Mouse (Mus musculus): ENCODE measurements around the gene Gm10491. TPM values are rescaled to one million over a fixed set of nuclear protein-coding genes. Genes with fewer than 3 reads are reported as not detected.

Gene Gm10491
- polyA plus RNA-seq, 2 experiments, result not detected

DNA sequence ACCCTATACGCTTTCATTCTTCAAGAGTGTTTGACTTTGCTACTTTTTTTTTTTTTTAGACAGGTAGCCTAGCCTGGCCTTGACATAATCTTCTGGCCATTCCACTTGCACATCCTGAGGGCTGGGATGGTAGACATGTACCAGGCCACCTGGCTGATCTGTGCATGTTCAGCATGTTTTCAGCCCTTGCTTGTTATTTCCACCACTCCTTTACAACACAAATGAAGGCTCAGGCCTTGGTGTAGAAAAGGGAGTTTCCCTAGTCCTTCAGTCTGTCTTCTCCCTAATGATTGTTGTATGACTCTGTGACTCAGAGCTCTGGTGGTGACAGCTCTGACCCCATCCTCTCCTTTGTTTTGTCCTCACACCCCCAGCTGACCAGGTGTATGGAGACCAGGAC lies 40.5 kb downstream of the Gm10491 start:
- Histone ChIP-seq H3K9me3 (ENCODE audit: control insufficient read depth, low read length) (no peaks in the 10 kb centered on the region), H3K27me3 (ENCODE audit: control insufficient read depth, insufficient read depth, low read length) (no peaks in the 10 kb centered on the region), H3K4me2 (replicated peaks; ENCODE audit: low read depth, low read length, severe bottlenecking) (no peak overlapping the region), H3K27ac (replicated peaks; ENCODE audit: low read depth, low read length) (no peak overlapping the region), H3K4me1 (ENCODE audit: control insufficient read depth, insufficient read depth, low read length) (no peaks in the 10 kb centered on the region), H3K36me3 (ENCODE audit: control insufficient read depth, insufficient read depth, low read length) (no peaks in the 10 kb centered on the region), H3K9ac (ENCODE audit: low read depth, low read length, severe bottlenecking) (no peak overlapping the region), H3K4me3 (replicated peaks; ENCODE audit: low read length) (no peak overlapping the region)
- no peak for TF ChIP-seq POLR2A (IDR thresholded peaks at IDR 0.05; ENCODE audit: borderline replicate concordance, extremely low read depth, insufficient read depth, insufficient read length)
- WGBS, result 100% methylated on average over 1 of the region's 1 CpGs
- no peak for ATAC-seq (ENCODE audit: low FRiP score, low read depth)
- no peak for DNase-seq (ENCODE audit: low spot score)

DNA sequence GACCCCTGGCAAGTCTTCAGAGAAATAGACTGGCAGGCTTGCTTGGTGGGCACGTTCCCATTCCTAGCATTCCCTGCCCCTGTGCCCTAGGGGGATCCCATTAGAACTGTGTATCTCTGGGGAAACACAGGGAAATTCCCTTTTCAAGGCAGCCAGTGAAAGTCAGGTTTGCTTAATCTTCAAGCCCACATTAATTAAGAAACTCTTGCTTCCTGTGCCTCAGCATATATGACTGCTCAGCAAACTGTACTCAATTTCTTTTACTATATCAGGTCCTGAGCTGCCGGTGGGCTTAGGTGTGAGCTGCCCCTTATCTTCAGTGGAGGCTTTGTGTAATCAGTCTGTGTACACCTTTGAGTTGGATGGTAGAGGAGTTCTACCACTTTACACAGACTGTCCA lies 41.8 kb downstream of the Gm10491 start:
- Histone ChIP-seq H3K9ac (ENCODE audit: low read depth, low read length, severe bottlenecking) (no peak overlapping the region), H3K36me3 (ENCODE audit: control insufficient read depth, insufficient read depth, low read length) (no peaks in the 10 kb centered on the region), H3K27ac (replicated peaks; ENCODE audit: low read depth, low read length) (no peak overlapping the region), H3K27me3 (ENCODE audit: control insufficient read depth, insufficient read depth, low read length) (no peaks in the 10 kb centered on the region), H3K9me3 (ENCODE audit: control insufficient read depth, low read length) (no peaks in the 10 kb centered on the region), H3K4me3 (replicated peaks; ENCODE audit: low read length) (no peak overlapping the region), H3K4me2 (replicated peaks; ENCODE audit: low read depth, low read length, severe bottlenecking) (no peak overlapping the region), H3K4me1 (ENCODE audit: control insufficient read depth, insufficient read depth, low read length) (no peaks in the 10 kb centered on the region)
- WGBS, result 71% methylated on average over 2 of the region's 2 CpGs
- ATAC-seq (ENCODE audit: low FRiP score, low read depth) (no peak), DNase-seq (ENCODE audit: low spot score) (no peak)
- TF ChIP-seq POLR2A (IDR thresholded peaks at IDR 0.05; ENCODE audit: borderline replicate concordance, extremely low read depth, insufficient read depth, insufficient read length), result no peak

GRCm38 (mm10) chrX:7865343-7865742 lies 42.3 kb downstream of the Gm10491 start:
- no peak overlapping the region for H3K27ac ChIP-seq (replicated peaks; ENCODE audit: low read depth, low read length)
- H3K4me1 ChIP-seq (ENCODE audit: control insufficient read depth, insufficient read depth, low read length), result no peaks in the 10 kb centered on the region
- no peaks in the 10 kb centered on the region for H3K27me3 ChIP-seq (ENCODE audit: control insufficient read depth, insufficient read depth, low read length)
- H3K4me3 ChIP-seq (replicated peaks; ENCODE audit: low read length), result no peak overlapping the region
- no peak for TF ChIP-seq POLR2A (IDR thresholded peaks at IDR 0.05; ENCODE audit: borderline replicate concordance, extremely low read depth, insufficient read depth, insufficient read length)
- no peaks in the 10 kb centered on the region for H3K9me3 ChIP-seq (ENCODE audit: control insufficient read depth, low read length)
- H3K9ac ChIP-seq (ENCODE audit: low read depth, low read length, severe bottlenecking), result no peak overlapping the region
- no peak for DNase-seq (ENCODE audit: low spot score)
- H3K36me3 ChIP-seq (ENCODE audit: control insufficient read depth, insufficient read depth, low read length), result no peaks in the 10 kb centered on the region
- WGBS, result 77% methylated on average over 2 of the region's 2 CpGs
- H3K4me2 ChIP-seq (replicated peaks; ENCODE audit: low read depth, low read length, severe bottlenecking), result no peak overlapping the region
- no peak for ATAC-seq (ENCODE audit: low FRiP score, low read depth)

GRCm38 (mm10) chrX:7864551-7864950 lies 43.1 kb downstream of the Gm10491 start:
- no peaks in the 10 kb centered on the region for H3K9me3 ChIP-seq (ENCODE audit: control insufficient read depth, low read length)
- no peaks in the 10 kb centered on the region for H3K4me1 ChIP-seq (ENCODE audit: control insufficient read depth, insufficient read depth, low read length)
- WGBS, result 71% methylated on average over 3 of the region's 3 CpGs
- H3K4me3 ChIP-seq (replicated peaks; ENCODE audit: low read length), result no peak overlapping the region
- ATAC-seq (ENCODE audit: low FRiP score, low read depth) (no peak), DNase-seq (ENCODE audit: low spot score) (no peak)
- TF ChIP-seq POLR2A (IDR thresholded peaks at IDR 0.05; ENCODE audit: borderline replicate concordance, extremely low read depth, insufficient read depth, insufficient read length), result no peak
- H3K4me2 ChIP-seq (replicated peaks; ENCODE audit: low read depth, low read length, severe bottlenecking), result no peak overlapping the region
- no peak overlapping the region for H3K27ac ChIP-seq (replicated peaks; ENCODE audit: low read depth, low read length)
- H3K9ac ChIP-seq (ENCODE audit: low read depth, low read length, severe bottlenecking), result no peak overlapping the region
- H3K36me3 ChIP-seq (ENCODE audit: control insufficient read depth, insufficient read depth, low read length), result no peaks in the 10 kb centered on the region
- H3K27me3 ChIP-seq (ENCODE audit: control insufficient read depth, insufficient read depth, low read length), result no peaks in the 10 kb centered on the region

GRCm38 (mm10) chrX:7863181-7863580 lies 44.5 kb downstream of the Gm10491 start:
- H3K9me3 ChIP-seq (ENCODE audit: control insufficient read depth, low read length), result no peaks in the 10 kb centered on the region
- no peaks in the 10 kb centered on the region for H3K4me1 ChIP-seq (ENCODE audit: control insufficient read depth, insufficient read depth, low read length)
- no peak overlapping the region for H3K4me3 ChIP-seq (replicated peaks; ENCODE audit: low read length)
- no peak overlapping the region for H3K4me2 ChIP-seq (replicated peaks; ENCODE audit: low read depth, low read length, severe bottlenecking)
- no peak for DNase-seq (ENCODE audit: low spot score)
- H3K27ac ChIP-seq (replicated peaks; ENCODE audit: low read depth, low read length), result no peak overlapping the region
- no peak overlapping the region for H3K9ac ChIP-seq (ENCODE audit: low read depth, low read length, severe bottlenecking)
- ATAC-seq (ENCODE audit: low FRiP score, low read depth), result no peak
- H3K36me3 ChIP-seq (ENCODE audit: control insufficient read depth, insufficient read depth, low read length), result no peaks in the 10 kb centered on the region
- no peaks in the 10 kb centered on the region for H3K27me3 ChIP-seq (ENCODE audit: control insufficient read depth, insufficient read depth, low read length)
- TF ChIP-seq POLR2A (IDR thresholded peaks at IDR 0.05; ENCODE audit: borderline replicate concordance, extremely low read depth, insufficient read depth, insufficient read length), result no peak
- WGBS, result 84% methylated on average over 1 of the region's 1 CpGs

GRCm38 (mm10) chrX:7859191-7859753 lies 48.4 kb downstream of the Gm10491 start:
- no peak overlapping the region for H3K4me3 ChIP-seq (replicated peaks; ENCODE audit: low read length)
- H3K4me2 ChIP-seq (replicated peaks; ENCODE audit: low read depth, low read length, severe bottlenecking), result no peak overlapping the region
- no peak for ATAC-seq (ENCODE audit: low FRiP score, low read depth)
- no peaks in the 10 kb centered on the region for H3K9me3 ChIP-seq (ENCODE audit: control insufficient read depth, low read length)
- no peaks in the 10 kb centered on the region for H3K27me3 ChIP-seq (ENCODE audit: control insufficient read depth, insufficient read depth, low read length)
- no peaks in the 10 kb centered on the region for H3K4me1 ChIP-seq (ENCODE audit: control insufficient read depth, insufficient read depth, low read length)
- H3K36me3 ChIP-seq (ENCODE audit: control insufficient read depth, insufficient read depth, low read length), result no peaks in the 10 kb centered on the region
- H3K27ac ChIP-seq (replicated peaks; ENCODE audit: low read depth, low read length), result no peak overlapping the region
- DNase-seq (ENCODE audit: low spot score), result no peak
- no peak for TF ChIP-seq POLR2A (IDR thresholded peaks at IDR 0.05; ENCODE audit: borderline replicate concordance, extremely low read depth, insufficient read depth, insufficient read length)
- H3K9ac ChIP-seq (ENCODE audit: low read depth, low read length, severe bottlenecking), result no peak overlapping the region
- WGBS, result 86% methylated on average over 2 of the region's 3 CpGs

Other genes with a start within 250 kb of the Gm10491 start
- gene Plp2, start 236.4 kb downstream of the Gm10491 start, polyA plus RNA-seq (2012; rRNA removed), result 196 and 259 TPM in 2 replicates
- gene Plp2, start 236.4 kb downstream of the Gm10491 start, polyA plus RNA-seq (2014; fragmentation: Nextera tagmentation; extraction: Ambion mirVana), result 190 and 201 TPM in 2 replicates
- 0.38 and 0.55 TPM in 2 replicates for gene Magix, start 226.6 kb downstream of the Gm10491 start, polyA plus RNA-seq (2012; rRNA removed)
- 0.73 and 0.87 TPM in 2 replicates for gene Magix, start 226.6 kb downstream of the Gm10491 start, polyA plus RNA-seq (2014; fragmentation: Nextera tagmentation; extraction: Ambion mirVana)
- 20.5 and 28.9 TPM in 2 replicates for gene Gpkow, start 210.7 kb downstream of the Gm10491 start, polyA plus RNA-seq (2012; rRNA removed)
- 37.8 and 43.9 TPM in 2 replicates for gene Gpkow, start 210.7 kb downstream of the Gm10491 start, polyA plus RNA-seq (2014; fragmentation: Nextera tagmentation; extraction: Ambion mirVana)
- 48.6 and 56.5 TPM in 2 replicates for gene Wdr45, start 193.5 kb downstream of the Gm10491 start, polyA plus RNA-seq (2012; rRNA removed)
- 20.4 and 25.3 TPM in 2 replicates for gene Wdr45, start 193.5 kb downstream of the Gm10491 start, polyA plus RNA-seq (2014; fragmentation: Nextera tagmentation; extraction: Ambion mirVana)
- gene Gm45208, start 185.6 kb downstream of the Gm10491 start, polyA plus RNA-seq (2012; rRNA removed), result 0.50 and 0.85 TPM in 2 replicates
- 0.43 and 0.48 TPM in 2 replicates for gene Gm45208, start 185.6 kb downstream of the Gm10491 start, polyA plus RNA-seq (2014; fragmentation: Nextera tagmentation; extraction: Ambion mirVana)
- 83.7 and 91.1 TPM in 2 replicates for gene Praf2, start 179.4 kb downstream of the Gm10491 start, polyA plus RNA-seq (2012; rRNA removed)
- 89.4 and 92.0 TPM in 2 replicates for gene Praf2, start 179.4 kb downstream of the Gm10491 start, polyA plus RNA-seq (2014; fragmentation: Nextera tagmentation; extraction: Ambion mirVana)
- 25.7 and 38.6 TPM in 2 replicates for gene Ccdc120, start 156.9 kb downstream of the Gm10491 start, polyA plus RNA-seq (2012; rRNA removed)
- gene Ccdc120, start 156.9 kb downstream of the Gm10491 start, polyA plus RNA-seq (2014; fragmentation: Nextera tagmentation; extraction: Ambion mirVana), result 14.9 and 16.0 TPM in 2 replicates
- gene Tfe3, start 145.3 kb downstream of the Gm10491 start, polyA plus RNA-seq (2012; rRNA removed), result 24.4 and 25.3 TPM in 2 replicates
- gene Tfe3, start 145.3 kb downstream of the Gm10491 start, polyA plus RNA-seq (2014; fragmentation: Nextera tagmentation; extraction: Ambion mirVana), result 22.1 and 22.2 TPM in 2 replicates
- gene Gripap1, start 118.1 kb downstream of the Gm10491 start, polyA plus RNA-seq (2012; rRNA removed), result 60.2 and 63.0 TPM in 2 replicates
- 31.9 and 32.9 TPM in 2 replicates for gene Gripap1, start 118.1 kb downstream of the Gm10491 start, polyA plus RNA-seq (2014; fragmentation: Nextera tagmentation; extraction: Ambion mirVana)
- gene Kcnd1, start 85.5 kb downstream of the Gm10491 start, polyA plus RNA-seq (2012; rRNA removed), result 4.1 and 5.7 TPM in 2 replicates
- 1.7 and 2.2 TPM in 2 replicates for gene Kcnd1, start 85.5 kb downstream of the Gm10491 start, polyA plus RNA-seq (2014; fragmentation: Nextera tagmentation; extraction: Ambion mirVana)
- gene Otud5, start 66.5 kb downstream of the Gm10491 start, polyA plus RNA-seq (2012; rRNA removed), result 71.3 and 76.3 TPM in 2 replicates
- gene Otud5, start 66.5 kb downstream of the Gm10491 start, polyA plus RNA-seq (2014; fragmentation: Nextera tagmentation; extraction: Ambion mirVana), result 38.3 and 38.7 TPM in 2 replicates
- gene Pim2, start 29.6 kb downstream of the Gm10491 start, polyA plus RNA-seq (2012; rRNA removed), result 9.3 and 11.8 TPM in 2 replicates
- 4.2 and 4.6 TPM in 2 replicates for gene Pim2, start 29.6 kb downstream of the Gm10491 start, polyA plus RNA-seq (2014; fragmentation: Nextera tagmentation; extraction: Ambion mirVana)
- 74.0 and 119 TPM in 2 replicates for gene Slc35a2, start 23.8 kb downstream of the Gm10491 start, polyA plus RNA-seq (2012; rRNA removed)
- gene Slc35a2, start 23.8 kb downstream of the Gm10491 start, polyA plus RNA-seq (2014; fragmentation: Nextera tagmentation; extraction: Ambion mirVana), result 29.1 and 30.0 TPM in 2 replicates
- gene Pqbp1, start 8.6 kb downstream of the Gm10491 start, polyA plus RNA-seq (2012; rRNA removed), result 106 and 138 TPM in 2 replicates
- 93.0 and 105 TPM in 2 replicates for gene Pqbp1, start 8.6 kb downstream of the Gm10491 start, polyA plus RNA-seq (2014; fragmentation: Nextera tagmentation; extraction: Ambion mirVana)
- 50.1 and 57.8 TPM in 2 replicates for gene Timm17b, start 8.5 kb downstream of the Gm10491 start, polyA plus RNA-seq (2012; rRNA removed)
- 187 and 196 TPM in 2 replicates for gene Timm17b, start 8.5 kb downstream of the Gm10491 start, polyA plus RNA-seq (2014; fragmentation: Nextera tagmentation; extraction: Ambion mirVana)
- not detected in 2 replicates for gene Gm10490, start 1.7 kb upstream of the Gm10491 start, polyA plus RNA-seq (2012; rRNA removed)
- gene Gm10490, start 1.7 kb upstream of the Gm10491 start, polyA plus RNA-seq (2014; fragmentation: Nextera tagmentation; extraction: Ambion mirVana), result not detected in 2 replicates
- gene Pcsk1n, start 12.0 kb upstream of the Gm10491 start, polyA plus RNA-seq (2012; rRNA removed), result 0.93 and 0.95 TPM in 2 replicates
- 0.67 and 1.3 TPM in 2 replicates for gene Pcsk1n, start 12.0 kb upstream of the Gm10491 start, polyA plus RNA-seq (2014; fragmentation: Nextera tagmentation; extraction: Ambion mirVana)
- 0.05 and 0.10 TPM in 2 replicates for gene Eras, start 20.8 kb upstream of the Gm10491 start, polyA plus RNA-seq (2012; rRNA removed)
- not detected in 2 replicates for gene Eras, start 20.8 kb upstream of the Gm10491 start, polyA plus RNA-seq (2014; fragmentation: Nextera tagmentation; extraction: Ambion mirVana)
- gene Hdac6, start 40.1 kb upstream of the Gm10491 start, polyA plus RNA-seq (2012; rRNA removed), result 67.3 and 78.8 TPM in 2 replicates
- 28.1 and 32.3 TPM in 2 replicates for gene Hdac6, start 40.1 kb upstream of the Gm10491 start, polyA plus RNA-seq (2014; fragmentation: Nextera tagmentation; extraction: Ambion mirVana)
- gene Gata1, start 70.2 kb upstream of the Gm10491 start, polyA plus RNA-seq (2012; rRNA removed), result 1.5 and 2.0 TPM in 2 replicates
- 1.3 and 1.6 TPM in 2 replicates for gene Gata1, start 70.2 kb upstream of the Gm10491 start, polyA plus RNA-seq (2014; fragmentation: Nextera tagmentation; extraction: Ambion mirVana)
- 0.10 TPM in 1 of 2 replicates, not detected in the other for gene Glod5, start 110.7 kb upstream of the Gm10491 start, polyA plus RNA-seq (2012; rRNA removed)
- not detected in 2 replicates for gene Glod5, start 110.7 kb upstream of the Gm10491 start, polyA plus RNA-seq (2014; fragmentation: Nextera tagmentation; extraction: Ambion mirVana)
- 65.3 and 67.4 TPM in 2 replicates for gene Suv39h1, start 166.9 kb upstream of the Gm10491 start, polyA plus RNA-seq (2012; rRNA removed)
- 51.9 and 56.1 TPM in 2 replicates for gene Suv39h1, start 166.9 kb upstream of the Gm10491 start, polyA plus RNA-seq (2014; fragmentation: Nextera tagmentation; extraction: Ambion mirVana)
- gene Was, start 182.7 kb upstream of the Gm10491 start, polyA plus RNA-seq (2012; rRNA removed), result 2.6 and 3.5 TPM in 2 replicates
- gene Was, start 182.7 kb upstream of the Gm10491 start, polyA plus RNA-seq (2014; fragmentation: Nextera tagmentation; extraction: Ambion mirVana), result 0.92 and 0.97 TPM in 2 replicates
- 90.6 and 127 TPM in 2 replicates for gene Wdr13, start 225.1 kb upstream of the Gm10491 start, polyA plus RNA-seq (2012; rRNA removed)
- 18.7 and 19.7 TPM in 2 replicates for gene Wdr13, start 225.1 kb upstream of the Gm10491 start, polyA plus RNA-seq (2014; fragmentation: Nextera tagmentation; extraction: Ambion mirVana)
- gene Rbm3, start 238.0 kb upstream of the Gm10491 start, polyA plus RNA-seq (2012; rRNA removed), result 355 and 465 TPM in 2 replicates
- 496 and 541 TPM in 2 replicates for gene Rbm3, start 238.0 kb upstream of the Gm10491 start, polyA plus RNA-seq (2014; fragmentation: Nextera tagmentation; extraction: Ambion mirVana)